Mouse (Mus musculus): ENCODE results near the gene Shisa5.
A peak's percentile ranks its signal among the peaks of the same experiment; 100 is the strongest.

Shisa5 gene

DNA sequence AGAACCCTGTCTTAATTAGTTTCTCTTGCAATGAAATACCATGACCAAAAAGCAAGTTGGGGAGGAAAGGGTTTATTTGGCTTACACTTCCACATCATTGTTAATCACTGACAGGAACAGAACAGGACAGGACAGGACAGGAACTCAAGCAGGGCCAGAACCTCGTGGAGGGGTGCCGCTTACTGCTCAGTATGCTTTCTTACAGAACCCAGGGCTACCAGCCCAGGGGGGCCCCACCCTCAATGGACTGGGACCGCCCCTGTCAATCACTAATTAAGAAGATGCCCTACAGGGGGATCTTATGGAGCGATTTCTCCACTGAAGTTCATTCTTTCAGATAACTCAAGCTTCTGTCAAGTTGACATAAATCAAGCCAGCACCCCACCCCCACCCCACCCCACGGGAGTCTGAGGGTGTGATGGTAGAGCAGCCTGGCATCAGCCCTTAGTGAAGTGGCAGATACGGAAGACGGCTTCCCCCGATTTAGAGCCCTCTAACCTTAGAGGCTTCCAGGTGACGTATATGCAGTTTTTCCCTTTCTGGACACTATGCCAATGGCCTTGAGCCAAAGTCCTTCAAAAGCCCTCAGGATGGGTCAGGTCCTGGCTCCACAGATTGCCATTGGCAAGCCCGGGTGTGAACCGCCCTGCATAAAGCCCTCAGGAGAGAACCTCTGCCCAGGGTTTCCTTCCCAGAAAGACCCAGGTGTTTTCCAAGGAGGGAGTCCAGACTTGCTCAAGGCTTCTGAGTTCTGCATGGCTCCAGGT, 55.6 kb downstream of the Shisa5 start:
- no peak for DNase-seq (ENCODE audit: low spot score in 2 of 2)

DNA sequence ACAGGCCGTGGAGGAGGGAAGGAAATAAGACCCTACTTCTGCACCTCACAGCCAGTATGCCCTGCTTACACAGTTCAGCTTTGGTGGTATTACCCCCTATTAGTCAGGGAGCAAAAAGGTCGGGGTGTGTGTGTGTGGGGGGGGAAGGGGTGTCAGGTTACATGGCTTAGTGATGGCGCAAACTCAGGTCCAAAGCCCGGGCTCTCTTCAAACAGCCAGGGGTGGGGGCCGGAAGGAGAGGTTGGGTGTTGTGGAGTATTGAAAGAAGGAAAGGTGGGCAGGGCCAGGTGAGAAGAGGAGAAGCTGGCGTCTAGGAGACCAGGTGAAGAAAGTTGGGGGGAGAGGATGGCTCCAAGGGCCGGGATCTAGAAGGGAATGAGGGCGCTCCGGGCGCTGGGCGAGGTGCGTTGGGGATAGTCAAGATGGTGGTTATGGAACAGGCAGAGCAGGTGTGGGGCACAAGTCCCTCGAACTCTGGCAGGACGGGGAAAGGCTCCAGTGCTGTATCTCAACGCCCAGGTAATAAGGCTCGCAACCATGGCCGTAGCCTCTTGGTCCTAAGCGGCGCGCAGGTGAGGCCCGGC, 56.3 kb downstream of the Shisa5 start:
- DNase-seq (ENCODE audit: low spot score in 2 of 2) = peak; percentile 55 to 63

DNA sequence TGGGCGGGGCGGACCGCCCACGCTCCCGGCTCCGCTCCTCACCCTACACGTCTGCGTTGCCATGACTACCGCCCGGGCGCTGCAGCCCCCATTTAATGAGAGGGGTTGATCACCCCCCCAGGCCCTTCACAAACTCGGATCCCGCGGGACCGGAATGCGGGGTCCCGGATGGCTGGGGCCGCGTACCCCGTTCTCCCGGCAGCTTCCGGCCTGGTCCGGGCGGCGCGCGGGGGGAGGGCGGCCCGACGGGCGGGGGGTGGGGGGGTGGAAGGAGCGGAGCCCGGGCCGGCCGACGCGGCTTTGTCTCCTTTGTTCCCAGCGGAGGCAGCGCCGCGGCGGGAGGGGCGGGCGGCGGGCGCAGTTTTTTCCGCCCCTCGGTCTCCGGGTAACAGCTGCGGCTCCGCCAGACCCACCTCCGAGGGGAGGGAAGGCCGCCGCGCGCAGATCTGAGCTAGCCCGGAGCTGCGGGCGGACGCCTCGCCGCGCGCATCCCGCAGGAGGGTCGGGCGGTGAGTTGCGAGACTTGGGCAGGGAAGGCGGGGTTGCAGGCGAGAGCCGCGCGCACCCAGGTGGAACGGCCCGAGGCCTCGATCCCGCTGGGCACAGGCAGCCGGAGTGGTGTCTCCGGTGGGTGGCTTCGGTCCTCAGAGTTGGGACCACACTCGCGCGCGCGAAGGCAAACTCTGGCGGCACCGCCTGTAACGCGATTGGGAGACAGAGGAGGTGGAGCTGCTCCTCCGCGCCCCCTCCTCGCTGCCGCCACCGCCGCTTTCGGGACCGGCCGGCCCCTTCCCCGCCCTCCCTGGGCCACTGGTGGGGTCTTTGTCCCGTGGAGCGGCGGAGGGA, 57.0 kb downstream of the Shisa5 start, which contains the start of gene Plxnb1:
Gene Plxnb1, plus strand, starts transcription at position 253 of the 846 bp plus-strand sequence.
- peak in 1 of 2 experiments; percentile 70 for DNase-seq (ENCODE audit: low spot score in 2 of 2)

DNA sequence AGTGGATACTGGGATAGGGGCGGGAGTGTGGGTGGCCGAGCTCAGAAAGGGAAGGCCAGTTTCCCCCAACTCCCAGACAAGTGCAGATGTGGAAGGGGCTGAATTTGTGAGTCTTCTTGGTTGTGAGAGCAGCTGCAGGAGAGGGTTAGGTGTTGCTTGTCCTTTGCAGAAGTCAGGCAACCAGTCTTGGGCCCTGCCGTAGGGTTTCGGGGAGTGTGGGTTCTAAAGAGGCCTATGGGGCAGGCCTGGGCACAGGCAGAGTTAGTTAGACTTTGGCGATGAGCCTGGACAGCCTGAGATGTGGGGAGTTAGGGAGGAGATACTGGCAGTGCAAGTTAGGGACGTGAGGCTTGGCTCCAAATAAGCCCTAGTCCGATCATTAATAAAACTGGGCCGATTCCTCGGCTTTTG, 57.9 kb downstream of the Shisa5 start:
- DNase-seq (ENCODE audit: low spot score in 2 of 2) = no peak

DNA sequence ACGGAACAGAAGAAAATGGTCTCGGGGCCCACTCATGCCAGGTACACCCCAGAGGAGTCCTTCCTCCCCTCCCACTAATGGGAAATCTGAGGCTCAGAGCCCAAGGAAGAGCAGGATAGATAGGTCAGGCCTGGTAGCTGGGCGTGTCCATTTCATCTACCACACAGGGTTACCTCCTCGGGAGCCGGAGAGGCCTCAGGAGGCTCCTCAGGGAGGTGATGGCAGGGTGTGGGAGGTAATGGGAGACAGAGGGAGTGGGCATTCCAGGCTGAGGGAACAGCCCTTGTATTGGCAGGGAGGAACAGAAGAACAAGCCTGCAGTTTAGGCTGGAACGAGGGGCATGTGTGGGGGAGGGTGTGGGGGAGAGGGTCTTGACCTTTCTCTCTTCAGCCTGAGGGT, 58.5 kb downstream of the Shisa5 start:
- no peak for DNase-seq (ENCODE audit: low spot score in 2 of 2)

DNA sequence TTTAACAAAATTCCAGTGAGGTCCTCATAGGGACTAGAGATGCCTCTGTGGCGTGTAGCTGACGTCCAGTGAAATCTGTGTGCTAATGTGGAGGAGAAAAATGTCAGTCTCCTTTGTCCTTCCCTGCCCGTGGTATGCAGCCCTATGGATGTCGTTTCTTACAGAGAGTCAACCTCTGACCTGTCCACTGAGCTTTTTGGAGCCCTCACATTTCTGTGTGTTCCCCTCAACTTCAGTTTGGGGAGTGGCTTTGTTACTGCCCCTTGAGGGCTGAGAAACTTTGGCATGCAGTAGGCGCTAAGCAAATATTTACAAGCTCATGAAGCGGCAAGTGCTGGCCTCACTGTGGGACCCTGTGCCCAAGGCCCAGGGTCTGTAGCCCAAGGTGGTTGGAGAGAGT, 58.9 kb downstream of the Shisa5 start:
- DNase-seq (ENCODE audit: low spot score in 2 of 2) = no peak

DNA sequence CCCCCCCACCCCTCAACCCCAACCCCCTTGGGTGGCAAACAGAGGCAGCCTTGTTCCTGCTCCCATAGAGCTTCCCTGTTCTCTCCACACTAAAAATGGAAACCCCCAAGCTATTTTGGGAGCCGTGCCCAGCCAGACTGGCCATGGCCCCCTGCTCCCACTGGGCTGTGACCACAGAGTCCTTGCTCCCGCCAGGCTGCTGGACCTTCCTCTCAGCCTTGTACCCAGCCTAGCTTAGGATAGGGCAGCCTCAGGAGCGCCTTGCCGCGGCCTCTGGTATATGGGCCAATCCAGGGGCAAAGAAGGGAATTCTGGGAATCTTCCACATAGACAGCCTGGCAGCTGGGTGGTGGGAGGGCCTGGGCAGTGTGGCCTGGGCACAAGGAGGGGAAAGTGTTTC, 59.5 kb downstream of the Shisa5 start:
- DNase-seq (ENCODE audit: low spot score in 2 of 2) = no peak

DNA sequence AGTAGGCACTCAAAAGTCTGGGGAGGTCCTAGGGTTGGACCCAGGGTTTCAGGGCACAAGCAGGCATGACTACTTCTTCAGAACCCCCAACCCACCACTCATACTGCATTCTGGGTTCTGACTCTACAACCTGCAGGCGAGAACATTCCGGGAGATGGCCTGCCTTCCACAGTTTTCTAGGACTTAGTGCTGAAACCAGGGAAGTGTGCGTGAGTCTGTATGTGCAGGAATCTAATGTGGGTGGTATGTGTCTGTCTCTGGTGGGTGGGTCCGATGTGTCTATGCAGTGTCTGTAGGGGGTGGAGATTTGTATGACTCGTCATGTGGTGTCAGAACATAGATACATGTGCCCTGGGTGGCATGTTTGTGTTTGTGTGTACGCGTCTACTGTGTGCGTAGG, 60.0 kb downstream of the Shisa5 start:
- no peak for DNase-seq (ENCODE audit: low spot score in 2 of 2)

DNA sequence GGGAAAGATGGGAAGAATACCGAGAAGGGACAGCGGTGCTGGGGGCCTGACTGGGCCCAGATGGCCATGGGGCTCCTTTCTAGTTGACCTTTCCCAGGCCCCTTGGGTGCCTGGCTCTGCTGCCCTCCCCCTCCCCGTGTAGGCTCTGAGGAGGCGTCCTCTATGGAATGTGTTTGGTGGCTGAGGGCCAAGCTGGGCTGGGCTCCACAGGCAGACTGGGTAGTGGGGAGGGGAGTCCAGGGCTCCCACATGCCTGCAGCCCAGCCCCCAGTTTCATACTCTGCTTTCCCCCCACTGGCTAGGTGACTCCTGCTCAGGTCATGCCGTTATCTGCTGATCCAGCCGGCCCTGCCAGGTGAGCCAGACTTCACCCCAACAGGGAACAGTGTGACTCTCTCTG, 60.6 kb downstream of the Shisa5 start:
- no peak for DNase-seq (ENCODE audit: low spot score in 2 of 2)

DNA sequence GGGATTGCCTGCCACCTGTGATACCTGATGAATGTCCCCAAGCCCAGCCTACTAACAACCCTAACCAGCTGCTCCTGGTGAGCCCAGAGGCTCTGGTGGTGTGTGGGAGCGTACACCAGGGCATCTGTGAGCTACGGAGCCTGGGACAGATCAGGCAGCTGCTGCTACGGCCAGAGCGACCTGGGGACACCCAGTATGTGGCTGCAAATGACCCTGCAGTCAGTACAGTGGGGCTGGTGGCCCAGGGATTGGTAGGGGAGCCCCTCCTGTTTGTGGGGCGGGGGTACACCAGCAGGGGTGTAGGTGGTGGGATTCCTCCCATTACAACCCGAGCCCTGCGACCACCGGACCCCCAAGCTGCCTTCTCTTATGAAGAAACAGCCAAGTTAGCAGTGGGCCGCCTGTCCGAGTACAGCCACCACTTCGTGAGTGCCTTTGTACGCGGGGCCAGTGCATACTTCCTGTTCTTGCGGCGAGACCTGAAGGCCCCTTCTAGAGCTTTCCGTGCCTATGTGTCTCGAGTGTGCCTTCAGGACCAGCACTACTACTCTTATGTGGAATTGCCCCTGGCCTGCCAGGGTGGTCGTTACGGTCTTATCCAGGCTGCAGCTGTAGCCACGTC, 62.1 kb downstream of the Shisa5 start:
- DNase-seq (ENCODE audit: low spot score in 2 of 2) = no peak

DNA sequence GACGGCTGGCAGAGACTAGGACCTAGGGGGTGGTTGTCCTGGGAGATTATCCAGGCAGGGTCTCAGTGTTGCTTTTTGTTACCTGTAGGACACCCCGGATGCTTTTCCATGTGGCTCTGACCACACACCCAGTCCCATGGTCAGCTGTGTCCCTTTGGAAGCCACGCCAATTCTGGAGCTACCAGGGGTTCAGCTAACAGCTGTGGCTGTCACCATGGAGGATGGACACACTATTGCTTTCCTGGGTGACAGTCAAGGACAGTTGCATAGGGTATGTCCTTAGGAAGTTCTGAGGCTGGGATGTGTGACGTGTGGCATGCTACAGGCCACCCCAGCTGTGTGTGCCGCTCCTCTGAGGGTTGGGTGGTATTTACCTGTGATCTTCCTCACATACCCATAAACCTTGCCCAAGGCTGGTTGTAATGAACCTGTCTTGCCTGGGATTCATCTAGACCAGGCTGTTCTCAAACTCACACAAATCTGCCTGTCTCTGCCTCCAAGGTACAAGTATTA, 63.6 kb downstream of the Shisa5 start:
- no peak for DNase-seq (ENCODE audit: low spot score in 2 of 2)

DNA sequence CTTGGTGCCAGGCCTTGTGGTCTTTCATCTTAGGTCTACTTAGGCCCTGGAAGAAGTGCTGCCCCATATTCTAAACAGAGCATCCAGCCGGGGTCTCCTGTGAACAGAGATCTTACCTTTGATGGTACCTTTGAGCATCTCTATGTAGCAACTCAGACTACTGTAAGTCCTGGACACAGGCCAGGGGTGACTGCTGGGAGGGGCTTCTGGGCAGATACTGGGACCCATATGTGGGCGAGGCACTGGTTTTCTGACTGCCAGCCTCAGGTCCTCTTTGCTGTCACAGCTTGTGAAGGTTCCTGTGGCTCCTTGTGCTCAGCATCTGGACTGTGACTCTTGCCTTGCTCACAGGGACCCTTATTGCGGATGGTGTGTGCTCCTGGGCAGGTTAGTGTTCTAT, 64.2 kb downstream of the Shisa5 start:
- DNase-seq (ENCODE audit: low spot score in 2 of 2) = no peak

DNA sequence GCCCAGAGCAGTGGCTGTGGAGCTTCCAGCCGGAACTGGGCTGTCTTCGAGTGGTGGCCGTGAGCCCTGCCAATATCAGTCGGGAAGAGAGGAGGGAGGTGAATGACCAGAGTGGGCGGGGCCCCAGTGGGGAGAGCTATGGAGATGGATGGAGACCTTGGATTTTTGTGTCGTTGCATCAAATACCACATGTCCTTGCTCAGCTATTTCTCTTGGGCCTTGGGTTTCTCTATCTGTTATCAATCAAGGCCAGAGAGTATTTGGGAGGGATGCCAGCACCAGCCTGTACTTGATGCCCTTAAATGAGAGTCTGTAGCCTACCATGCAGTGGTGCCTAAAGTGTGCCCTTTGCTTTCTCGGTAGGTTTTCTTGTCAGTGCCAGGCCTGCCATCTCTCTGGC, 64.9 kb downstream of the Shisa5 start:
- DNase-seq (ENCODE audit: low spot score in 2 of 2) = no peak

DNA sequence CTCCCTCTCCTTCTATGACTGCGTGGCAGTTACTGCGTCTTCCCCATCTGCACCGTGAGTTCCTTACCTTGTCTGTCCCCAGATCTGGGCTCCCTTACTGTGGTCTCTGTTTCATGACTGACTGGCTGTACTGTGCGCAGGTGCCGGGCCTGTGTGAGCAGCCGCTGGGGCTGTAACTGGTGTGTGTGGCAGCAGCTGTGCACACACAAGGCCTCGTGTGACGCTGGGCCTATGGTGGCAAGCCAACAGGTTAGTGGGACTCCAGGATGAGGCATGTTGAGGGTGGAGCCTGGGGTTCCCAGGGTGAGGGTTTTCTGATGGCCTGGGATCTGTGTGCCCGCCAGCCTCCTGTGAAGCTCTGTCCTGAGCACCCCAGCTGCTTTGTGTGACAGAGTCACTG, 65.7 kb downstream of the Shisa5 start:
- DNase-seq (ENCODE audit: low spot score in 2 of 2) = no peak

DNA sequence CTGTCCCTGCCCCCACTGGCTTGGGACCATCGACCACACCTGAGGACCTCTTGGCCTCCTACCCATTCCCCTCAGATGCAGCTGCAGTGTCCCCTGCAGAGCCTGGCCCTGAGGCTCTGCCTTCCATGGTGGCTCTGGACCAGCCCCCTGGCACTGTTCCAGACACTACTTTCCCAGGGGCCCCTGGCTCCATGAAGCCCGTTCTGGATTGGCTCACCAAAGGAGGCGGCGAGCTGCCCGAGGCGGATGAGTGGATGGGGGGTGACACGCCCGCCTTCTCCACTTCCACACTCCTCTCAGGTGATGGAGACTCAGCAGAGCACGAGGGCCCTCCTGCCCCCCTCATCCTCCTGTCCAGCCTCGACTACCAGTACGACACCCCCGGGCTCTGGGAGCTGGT, 66.6 kb downstream of the Shisa5 start:
- DNase-seq (ENCODE audit: low spot score in 2 of 2) = no peak

DNA sequence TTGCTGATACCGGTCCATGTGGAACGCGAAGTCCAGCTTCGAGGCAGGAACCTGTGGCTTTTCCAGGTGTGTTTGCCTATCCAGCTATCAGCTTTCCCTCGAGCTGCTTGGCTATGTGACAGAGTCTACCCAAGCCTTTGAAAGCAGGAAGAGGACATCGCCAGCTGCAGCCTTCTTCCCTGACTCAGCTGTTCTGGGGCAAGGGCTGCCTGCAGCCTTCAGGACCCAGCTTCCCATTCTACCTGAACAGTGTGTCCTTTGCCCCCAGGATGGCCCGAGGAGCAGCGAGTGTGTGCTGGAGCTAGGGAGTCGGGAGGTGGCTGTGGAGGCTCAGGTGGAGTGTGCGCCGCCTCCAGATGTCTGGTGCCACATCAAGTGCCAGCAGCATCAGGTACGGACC, 67.3 kb downstream of the Shisa5 start:
- no peak for DNase-seq (ENCODE audit: low spot score in 2 of 2)

DNA sequence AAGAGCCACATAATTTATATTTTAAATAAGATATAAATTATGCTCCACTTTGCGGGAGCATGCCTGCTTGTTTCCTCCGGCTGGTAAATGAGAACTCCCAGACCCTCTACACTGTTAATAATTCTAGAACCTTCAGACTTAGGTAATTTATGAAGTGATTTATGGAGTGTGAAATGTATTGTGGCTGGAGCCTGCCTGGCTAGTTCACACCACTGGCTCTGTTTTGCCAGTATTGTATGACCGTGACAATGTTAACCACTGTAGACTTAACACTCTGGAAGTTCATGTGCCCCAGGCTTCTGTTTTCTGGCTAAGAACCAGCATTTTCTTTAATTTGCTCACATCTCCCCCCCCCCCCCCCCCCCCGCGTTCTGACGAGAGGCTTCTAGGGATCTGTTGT, 69.0 kb downstream of the Shisa5 start:
- DNase-seq (ENCODE audit: low spot score in 2 of 2) = no peak

Measured in urinary bladder, adult 18-20 months (tissue).